Mouse (Mus musculus) C2C12 (cell line): ENCODE measurements around the gene Prph.

Source experiments
- CTCF ChIP-seq: IDR thresholded peaks from one replicate; pipeline ENCODE4 v1.5.1; 2011; ENCODE audit not compliant: control insufficient read depth, insufficient read depth, insufficient read length
- MAX ChIP-seq: IDR thresholded peaks from one replicate; pipeline ENCODE4 v1.6.1; 2011; ENCODE audit warnings: mild to moderate bottlenecking, control low read depth
- USF1 ChIP-seq: IDR thresholded peaks from one replicate; pipeline ENCODE4 v1.6.1; 2011; ENCODE audit warnings: low read depth, mild to moderate bottlenecking, control low read depth, moderate library complexity

DNA sequence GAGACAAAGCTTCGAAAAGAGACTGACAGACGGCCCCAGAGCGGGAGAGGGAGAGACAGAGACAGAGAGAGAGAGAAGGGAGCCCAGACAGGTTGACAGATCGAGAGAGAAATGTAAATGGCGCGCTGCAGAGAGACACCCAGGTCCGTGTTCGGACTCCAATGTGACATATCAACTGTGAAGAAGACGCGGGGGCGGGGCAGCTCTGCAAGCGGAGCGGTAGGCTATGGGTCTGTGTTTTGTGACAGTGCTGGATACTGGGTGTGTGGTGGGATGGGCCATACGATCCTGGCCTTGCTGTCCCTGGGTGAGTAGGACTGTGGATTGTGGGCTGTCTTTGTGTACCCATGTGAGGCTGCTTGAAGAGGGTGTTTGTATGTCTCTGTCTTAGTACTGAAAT lies 34.1 kb downstream of the Prph start:
- TF ChIP-seq CTCF, result no peak
- TF ChIP-seq MAX, result no peak
- TF ChIP-seq USF1, result no peak
